Mouse (Mus musculus): ENCODE data around the gene Tmem223.

The Tmem223 gene

DNA sequence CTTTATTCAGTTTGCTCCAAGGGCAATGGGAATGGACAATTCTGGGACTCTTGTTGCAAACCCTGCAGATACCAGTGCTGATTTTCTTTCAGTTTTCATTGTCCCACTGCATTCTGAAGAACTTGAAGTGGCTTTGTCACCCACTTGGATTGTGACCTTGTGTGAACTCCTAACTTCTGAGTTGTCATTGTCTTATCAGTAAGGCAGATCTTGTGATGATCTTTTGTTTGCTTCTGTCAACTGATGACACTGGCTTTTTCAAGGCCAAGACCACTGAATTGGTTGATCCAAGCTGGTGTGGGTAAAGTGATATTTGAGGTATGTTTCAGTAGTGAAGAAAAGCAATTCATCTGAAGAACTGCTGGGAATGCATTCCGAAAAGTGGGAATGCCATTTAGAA lies 25.4 kb upstream of the Tmem223 start:
- DNase-seq (ENCODE audit: low spot score) = no peak

GRCm38 (mm10) chr19:8747368-8747767 lies 23.4 kb upstream of the Tmem223 start:
- no peak for DNase-seq (ENCODE audit: low spot score)

DNA sequence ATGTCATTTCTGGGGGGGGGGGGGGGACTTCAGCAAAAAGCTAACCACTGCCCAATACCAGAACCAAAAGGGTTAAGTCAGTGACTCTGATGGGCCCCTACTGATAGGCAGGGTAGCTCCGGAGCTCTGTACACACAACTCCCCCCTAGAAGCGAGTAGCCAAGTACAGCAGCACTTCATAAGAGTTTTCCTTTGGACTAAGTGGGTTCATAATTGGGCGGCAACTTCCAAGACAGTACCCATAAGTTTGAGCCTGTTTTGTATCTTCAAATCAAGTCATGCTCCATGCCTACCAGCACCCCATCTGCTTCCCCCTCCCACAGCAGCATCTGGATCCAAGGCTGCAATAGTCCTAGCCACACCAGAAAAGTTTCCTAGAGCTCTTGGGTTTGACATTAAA lies 15.1 kb upstream of the Tmem223 start:
- DNase-seq (ENCODE audit: low spot score) = no peak

DNA sequence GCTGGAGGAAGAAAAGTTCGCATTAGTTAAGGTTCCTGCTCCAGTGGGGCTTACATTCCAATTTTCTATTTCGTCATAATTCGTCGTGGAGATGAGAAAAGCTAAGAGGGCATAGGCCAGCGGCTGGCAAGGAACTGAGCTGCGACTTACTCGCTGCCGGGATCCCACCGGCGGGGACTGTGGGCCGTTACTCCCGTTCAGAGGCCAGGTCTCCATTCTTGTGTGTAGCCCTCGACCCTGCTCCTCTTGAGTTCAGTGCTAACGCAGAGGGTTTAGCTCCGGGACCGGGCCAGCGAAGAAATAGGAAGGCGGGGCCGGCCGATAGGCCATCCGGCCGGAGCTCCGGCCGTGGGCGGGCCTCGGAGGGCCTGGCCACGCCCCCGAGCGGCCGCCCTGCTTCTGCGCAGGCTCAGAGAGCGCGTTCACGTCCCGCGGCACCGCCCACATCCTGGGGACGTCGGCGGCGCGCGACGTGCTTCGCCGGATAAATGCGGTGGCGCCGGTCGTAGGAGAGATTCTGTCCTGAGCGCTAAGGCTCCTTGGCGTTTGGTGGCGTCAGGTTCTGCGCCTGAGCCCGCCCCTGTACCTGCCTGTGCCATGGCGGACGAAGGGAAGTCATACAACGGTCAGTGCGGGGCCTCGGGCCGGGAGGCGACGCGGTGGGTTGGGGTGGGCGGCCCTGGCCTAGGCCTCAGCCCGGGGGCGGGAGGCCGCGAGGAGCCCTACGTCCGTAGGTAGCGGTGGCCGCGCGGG lies 14.0 kb upstream of the Tmem223 start, which contains the start of gene Nxf1:
TSS of gene Nxf1 (plus strand) at position 439 of the 753 bp plus-strand sequence.
- peak; percentile 92 for DNase-seq (ENCODE audit: low spot score)

DNA sequence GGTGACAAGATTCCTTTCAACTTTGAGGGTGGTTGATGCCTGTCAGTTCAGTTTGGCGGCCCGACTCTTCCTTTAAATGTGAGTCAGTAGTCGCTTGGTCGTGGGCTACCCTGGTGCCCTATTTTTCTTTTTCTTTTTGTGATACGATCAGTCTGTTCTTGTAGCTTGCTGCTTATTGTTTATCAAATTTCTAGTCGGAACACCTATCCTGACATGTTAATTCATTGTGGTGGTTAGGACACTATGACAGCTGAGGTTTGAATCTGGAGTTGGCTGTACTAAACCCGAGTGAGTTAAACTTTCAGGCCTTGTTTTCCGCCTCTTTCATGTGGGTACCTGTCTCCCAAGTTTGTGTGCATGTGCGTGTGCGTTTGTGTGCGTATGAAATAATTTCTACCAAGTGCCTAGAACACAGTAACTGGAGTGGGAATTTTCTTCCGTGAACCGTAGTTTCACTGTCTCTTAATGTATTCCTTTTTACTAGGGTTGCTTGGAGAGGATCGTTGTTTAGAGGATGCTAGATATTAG lies 13.3 kb upstream of the Tmem223 start:
- no peak for DNase-seq (ENCODE audit: low spot score)

DNA sequence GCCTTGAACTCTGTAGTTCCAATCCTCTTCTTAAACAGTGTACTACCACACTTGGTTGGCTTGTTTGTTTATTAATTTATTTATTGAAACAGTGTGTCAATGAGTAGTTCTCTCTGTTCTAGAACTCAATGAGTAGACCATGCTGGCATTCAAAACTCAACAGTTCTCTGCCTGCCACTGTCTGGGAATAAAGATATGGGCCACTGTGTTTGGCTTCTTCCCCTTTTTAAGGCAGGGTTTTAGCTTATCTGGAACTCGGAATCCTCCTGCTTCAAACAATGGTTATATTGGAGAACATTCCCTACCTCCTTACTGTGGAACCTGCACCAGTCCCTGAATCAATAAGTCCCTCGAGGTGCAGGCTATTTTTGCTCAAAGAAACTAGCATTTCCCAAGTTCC lies 11.9 kb upstream of the Tmem223 start:
- no peak for DNase-seq (ENCODE audit: low spot score)

DNA sequence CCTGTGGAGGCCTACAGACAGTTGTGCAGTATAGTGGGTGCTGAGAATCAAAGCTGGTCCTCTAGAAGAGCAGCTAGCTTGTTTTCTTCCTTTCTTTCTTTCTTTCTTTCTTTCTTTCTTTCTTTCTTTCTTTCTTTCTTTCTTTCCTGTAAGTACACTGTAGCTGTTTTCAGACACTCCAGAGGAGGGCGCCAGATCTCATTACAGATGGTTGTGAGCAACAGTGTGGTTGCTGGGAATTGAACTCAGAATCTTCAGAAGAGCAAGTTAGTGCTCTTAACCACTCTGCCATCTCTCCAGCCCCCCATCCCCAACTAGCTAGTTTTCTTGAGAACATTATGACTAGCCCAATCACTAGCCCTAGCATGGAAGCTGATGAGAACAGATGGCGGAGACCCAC lies 10.0 kb upstream of the Tmem223 start:
- no peak for DNase-seq (ENCODE audit: low spot score)

DNA sequence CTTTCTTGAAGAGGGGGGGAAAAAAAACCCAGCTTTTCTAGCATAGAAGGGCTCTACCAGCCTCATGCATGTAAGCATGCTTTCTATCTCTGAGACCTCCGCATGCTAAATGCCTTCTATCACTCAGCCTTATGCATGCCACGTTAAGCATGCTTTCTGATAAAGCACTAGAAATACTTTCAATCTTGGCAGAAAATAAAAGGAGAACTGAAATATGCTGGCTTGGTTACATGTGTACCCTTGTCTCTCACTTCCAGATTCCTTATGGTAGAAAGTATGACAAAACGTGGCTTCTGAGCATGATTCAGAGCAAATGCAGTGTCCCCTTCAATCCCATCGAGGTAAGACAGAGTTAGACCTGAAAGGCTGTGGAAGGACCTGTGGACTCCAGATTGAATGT lies 7.5 kb upstream of the Tmem223 start:
- no peak for DNase-seq (ENCODE audit: low spot score)

DNA sequence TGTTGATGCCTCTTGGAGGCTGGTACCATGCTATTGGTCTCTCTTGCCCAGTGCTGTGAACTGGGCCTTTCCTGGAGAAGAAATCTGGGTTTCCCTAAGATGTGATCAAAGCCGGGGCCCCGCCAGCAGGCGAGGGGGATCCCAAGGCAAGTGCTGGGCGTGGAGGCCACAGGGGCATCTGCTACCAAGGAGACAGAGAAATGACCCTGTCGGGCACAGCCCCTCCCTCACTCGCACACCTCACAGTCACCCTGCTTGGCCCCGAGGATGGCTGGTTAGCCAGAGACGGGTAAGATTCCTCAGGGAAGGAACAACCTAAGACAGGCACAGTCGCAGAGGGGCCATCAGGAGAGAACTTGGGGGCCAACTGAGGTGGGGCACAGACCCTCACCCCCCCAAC lies 5.2 kb upstream of the Tmem223 start:
- DNase-seq (ENCODE audit: low spot score) = no peak

- DNase-seq (ENCODE audit: low spot score) = no peak
Measured at GRCm38 (mm10) chr19:8772996-8773395, 2.2 kb downstream of the Tmem223 start.

DNA sequence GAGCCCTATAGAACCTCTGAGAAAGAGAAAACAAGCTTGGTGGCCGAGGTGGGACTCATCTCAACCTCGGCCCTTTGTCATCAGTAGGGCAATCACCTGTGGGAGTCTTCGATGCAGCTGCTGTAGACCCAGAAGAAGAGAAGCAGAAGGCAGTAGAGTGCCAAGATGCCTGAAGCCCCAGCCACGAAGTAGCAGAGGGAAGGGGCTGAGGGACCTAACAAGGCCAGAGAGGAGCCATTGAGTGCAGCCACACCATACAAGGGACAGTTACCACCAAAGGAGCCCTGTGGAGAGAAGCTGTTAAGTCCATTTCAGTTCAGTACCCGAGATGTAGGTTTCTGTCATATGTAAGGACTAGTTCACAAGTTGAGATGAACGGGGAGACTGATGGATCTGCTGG lies 2.6 kb downstream of the Tmem223 start:
- no peak for DNase-seq (ENCODE audit: low spot score)

- DNase-seq (ENCODE audit: low spot score) = peak; percentile 94
Measured at GRCm38 (mm10) chr19:8774086-8774835, 3.5 kb downstream of the Tmem223 start, which contains the start of gene Tmem179b. Tmem179b (minus strand) TSS chr19:8774467.

DNA sequence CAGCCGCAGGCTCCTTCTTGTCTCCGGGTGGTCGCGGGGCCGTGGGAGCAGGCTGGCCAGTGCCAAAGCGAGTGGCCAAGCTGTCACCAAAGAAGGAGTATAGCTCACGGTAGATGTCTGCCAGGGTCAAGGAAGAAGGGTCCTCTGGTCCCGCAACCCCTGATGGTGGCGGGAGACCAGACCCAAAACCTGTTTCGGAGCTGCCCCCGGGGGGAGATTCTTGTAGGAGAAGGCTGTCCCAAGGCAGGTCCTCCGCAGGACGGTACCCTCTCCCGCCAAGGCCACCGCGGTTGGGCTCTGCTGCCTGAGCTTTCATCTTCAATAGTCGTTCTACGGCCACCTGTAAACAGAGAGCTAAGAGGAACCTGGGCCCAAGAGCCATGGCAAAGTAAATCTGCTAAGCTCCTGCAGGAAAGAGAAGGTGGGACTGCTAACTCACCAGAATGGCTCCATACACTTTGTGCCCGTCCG lies 4.2 kb downstream of the Tmem223 start:
- DNase-seq (ENCODE audit: low spot score) = no peak

- DNase-seq (ENCODE audit: low spot score) = peak; percentile 92
Measured at GRCm38 (mm10) chr19:8786008-8786781, 15.4 kb downstream of the Tmem223 start, which contains the start of gene Taf6l. Taf6l (minus strand) TSS chr19:8786417.

GRCm38 (mm10) chr19:8788521-8788920 lies 17.7 kb downstream of the Tmem223 start:
- no peak for DNase-seq (ENCODE audit: low spot score)

GRCm38 (mm10) chr19:8789171-8789570 lies 18.4 kb downstream of the Tmem223 start:
- DNase-seq (ENCODE audit: low spot score) = no peak

DNA sequence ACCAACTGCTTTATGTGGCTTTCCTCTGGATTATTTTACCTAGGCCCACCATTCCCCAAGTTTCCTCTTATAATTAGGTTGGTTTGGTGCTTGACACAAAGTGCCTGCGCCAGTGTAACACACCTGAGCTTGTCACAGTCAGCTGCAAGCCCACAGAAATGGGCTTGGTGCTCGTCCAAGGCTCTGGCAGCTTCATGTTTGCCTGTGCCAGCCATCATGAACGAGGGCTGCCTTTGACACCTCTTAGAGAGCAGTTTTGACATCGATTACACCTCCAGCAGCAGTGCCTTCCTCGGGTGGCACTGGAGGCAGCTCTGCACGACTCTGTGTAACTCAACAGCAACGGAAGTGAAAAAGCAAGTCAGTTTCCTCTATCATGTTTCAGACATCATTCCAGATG lies 19.4 kb downstream of the Tmem223 start:
- no peak for DNase-seq (ENCODE audit: low spot score)

DNA sequence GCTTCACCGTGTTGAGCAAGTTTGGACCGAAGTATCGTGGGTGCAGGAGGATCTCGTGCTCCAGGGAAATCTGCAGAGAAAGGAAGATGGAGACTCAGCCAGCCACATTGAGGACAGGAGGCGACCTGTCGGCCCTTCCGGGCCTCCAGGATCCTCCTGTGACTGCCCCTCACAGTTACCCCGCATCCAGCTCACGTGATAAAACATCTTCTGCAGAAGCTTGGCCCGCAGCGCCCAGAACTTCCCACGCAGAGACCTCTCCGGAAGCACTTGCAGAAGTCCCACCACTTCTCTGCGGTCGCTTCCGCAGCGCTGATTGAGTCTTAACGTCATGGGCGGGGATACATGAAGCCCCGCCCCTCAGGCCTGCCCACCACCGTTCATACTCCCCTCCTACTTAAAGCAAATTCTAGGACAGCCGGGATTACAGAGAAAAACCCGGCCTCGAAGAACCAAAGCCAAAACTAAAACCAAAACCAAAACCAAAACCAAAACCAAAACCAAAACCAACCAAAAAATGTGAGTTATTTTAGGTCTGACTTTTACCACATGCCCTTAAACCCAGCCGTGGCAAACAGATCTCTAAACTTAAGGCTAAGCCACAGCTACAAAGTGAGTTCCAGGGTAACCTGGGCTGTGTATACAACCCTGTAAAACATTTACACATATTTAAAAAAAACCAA lies 27.6 kb downstream of the Tmem223 start, which contains the start of gene Polr2g:
TSS of gene Polr2g (minus strand) at position 314 of the 683 bp plus-strand sequence.
- peak; percentile 89 for DNase-seq (ENCODE audit: low spot score)

DNA sequence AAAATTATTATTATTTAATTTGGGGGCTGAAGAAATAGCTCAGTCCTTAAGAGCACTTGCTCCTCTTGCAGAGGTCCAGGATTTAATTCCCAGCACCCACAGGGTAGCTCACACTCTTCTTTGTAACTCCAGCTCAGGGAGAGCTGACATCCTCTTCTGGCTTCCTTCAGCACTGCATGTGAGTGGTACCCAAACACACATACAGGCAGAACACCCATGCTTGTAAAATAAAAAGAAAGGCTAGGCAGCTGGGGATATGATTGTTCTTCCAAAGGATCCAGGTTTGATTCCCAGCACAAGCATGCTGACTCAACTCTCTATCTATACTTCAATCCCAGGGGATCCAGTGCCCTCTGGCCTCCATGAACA lies 28.1 kb downstream of the Tmem223 start:
- no peak for DNase-seq (ENCODE audit: low spot score)

DNA sequence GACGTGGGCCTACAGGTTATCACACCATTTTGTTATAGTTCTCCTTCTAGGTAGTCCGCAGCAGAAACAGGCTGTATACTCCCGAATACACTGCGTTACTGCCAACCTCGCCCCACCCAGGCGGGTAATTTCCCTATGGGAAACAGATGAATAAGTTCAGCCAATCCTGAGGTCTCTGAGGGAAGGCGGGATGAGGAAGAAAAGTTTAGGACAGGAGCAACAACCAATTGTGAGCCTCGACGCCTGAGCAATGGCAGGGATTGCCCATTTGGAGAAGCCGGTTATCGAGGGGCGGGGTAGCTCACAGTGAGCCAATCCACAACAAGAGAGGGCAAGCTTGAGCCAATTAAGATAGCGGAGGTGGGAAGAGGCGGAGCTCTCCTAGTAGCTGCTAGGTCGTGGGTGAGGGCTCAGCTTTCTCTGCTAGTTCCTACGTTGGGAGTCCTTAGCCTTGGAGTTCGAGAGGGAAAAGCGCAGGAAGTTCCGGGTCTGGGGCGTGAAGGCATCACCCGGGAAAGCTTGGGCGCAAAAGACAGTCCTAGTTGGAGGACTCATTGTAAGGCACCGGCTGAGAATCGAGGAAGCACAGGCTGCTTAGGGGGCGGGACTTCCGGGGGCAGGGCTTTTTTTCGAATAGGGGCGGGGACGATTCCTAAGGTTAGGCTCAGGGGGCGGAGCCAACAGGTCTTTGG lies 31.5 kb downstream of the Tmem223 start, which contains the start of gene Zbtb3:
TSS of gene Zbtb3 (plus strand) at position 426 of the 692 bp plus-strand sequence.
- DNase-seq (ENCODE audit: low spot score) = peak; percentile 96

Data from testis, postnatal 14 days (tissue).